Comparison of ENCODE assay signal across 25 mouse cellular contexts in genomic region chr19:9050294-9051229, GRCm38 (mm10). TPM values are rescaled to one million over a fixed set of nuclear protein-coding genes. Genes with fewer than 3 reads are reported as not detected.
DNase-seq lines count a peak whose midpoint lies in the region; ATAC-seq and TF ChIP-seq lines count a peak whose summit lies in the region.
"Had no signal": no experiment of that assay in that cellular context is flagged by ENCODE, and none has a peak within 500 bp of the region (broad histone marks: within the 10 kb centered on the region; RNA-seq: fewer than 3 reads in every experiment).

No protein-coding gene starts in this region.

- no peaks in the 10 kb centered on the region for H3K36me3 ChIP-seq in heart, embryonic 16.5 days (ENCODE audit: control insufficient read depth, insufficient read depth)
- no peaks in the 10 kb centered on the region for H3K36me3 ChIP-seq in heart, adult 2 months (ENCODE audit: control insufficient read depth, insufficient read depth, low read length)
- peaks cover 7% of the 10 kb centered on the region; the same call in 1 of the 2 replicates for H3K36me3 ChIP-seq in liver, embryonic 13.5 days
- H3K36me3 ChIP-seq: heart, embryonic 15.5 days; hindbrain, embryonic 13.5 days; kidney, embryonic 15.5 days; midbrain, embryonic 13.5 days; neural tube, embryonic 15.5 days had no signal

- intact Hi-C loops in heart, adult 2 months (cut with DNase I) = loop anchor here (2.0 kb wide), 1 partner anchor 14 kb away; no protein-coding TSS in a partner anchor

- peaks cover 32% of the 10 kb centered on the region for H3K4me1 ChIP-seq in heart, embryonic 16.5 days (ENCODE audit: control insufficient read depth, insufficient read depth, low read length)
- H3K4me1 ChIP-seq in heart, adult 2 months (ENCODE audit: control insufficient read depth, insufficient read depth, low read length) = peaks cover 4% of the 10 kb centered on the region
- H3K4me1 ChIP-seq in liver, embryonic 13.5 days (replicated peaks) = peaks cover 60% of the 10 kb centered on the region
- H3K4me1 ChIP-seq in cerebellum, adult 2 months (ENCODE audit: control insufficient read depth, insufficient read depth, low read length) = no peaks in the 10 kb centered on the region
- H3K4me1 ChIP-seq: hindbrain, embryonic 13.5 days; midbrain, embryonic 13.5 days; neural tube, embryonic 15.5 days had no signal

- no peaks in the 10 kb centered on the region for H3K79me2 ChIP-seq in heart, adult 2 months (replicated peaks; ENCODE audit: control insufficient read depth, insufficient read depth, low read length)

- no peak for TF ChIP-seq CTCF in heart, adult 2 months (IDR thresholded peaks at IDR 0.05)
- no peak for TF ChIP-seq CTCF in cerebellum, adult 2 months (IDR thresholded peaks at IDR 0.05; ENCODE audit: borderline replicate concordance, insufficient read depth, low read depth, low read length)

- no peak for DNase-seq in heart, adult 2 months
- DNase-seq in c-Kit-positive CD71-positive TER-119-positive erythroid progenitor cells, embryonic 14.5 days (ENCODE audit: low spot score) = peak; percentile 72
- DNase-seq in liver, embryonic 13.5 days = peak; percentile 69
- DNase-seq in cerebellum, adult 2 months = no peak
- no peak for DNase-seq in adrenal gland, postnatal 14 days
- no peak for DNase-seq in kidney, postnatal 4 days
- DNase-seq: B cell, adult 2 months; gastrocnemius, postnatal 36 days; layer of hippocampus, postnatal 36 days; left cerebral cortex, postnatal 4 days; lung, adult 18-20 months; lung, postnatal 36 days; right cerebral cortex, postnatal 25 days; thymus, postnatal 25 days had no signal

- WGBS in heart, embryonic 16.5 days = 58% methylated on average over 9 of the region's 9 CpGs
- WGBS in heart, adult 2 months = 73% methylated on average over 9 of the region's 9 CpGs
- 21% methylated on average over 9 of the region's 9 CpGs for WGBS in liver, embryonic 13.5 days (ENCODE audit: insufficient replicate concordance)
- WGBS in cerebellum, adult 2 months = 79% methylated on average over 9 of the region's 9 CpGs

- H3K4me2 ChIP-seq in heart, embryonic 16.5 days (ENCODE audit: low read depth, low read length) = no peak overlapping the region
- peak overlapping the region; percentile 45 for H3K4me2 ChIP-seq in liver, embryonic 13.5 days
- H3K4me2 ChIP-seq: heart, embryonic 15.5 days; hindbrain, embryonic 13.5 days; kidney, embryonic 15.5 days; midbrain, embryonic 13.5 days; neural tube, embryonic 15.5 days had no signal

- no peaks in the 10 kb centered on the region for H3K9me3 ChIP-seq in heart, embryonic 16.5 days (replicated peaks; ENCODE audit: control insufficient read depth, low read length)
- H3K9me3 ChIP-seq in liver, embryonic 13.5 days (replicated peaks) = peaks cover 7% of the 10 kb centered on the region
- H3K9me3 ChIP-seq: heart, embryonic 15.5 days; hindbrain, embryonic 13.5 days; kidney, embryonic 15.5 days; midbrain, embryonic 13.5 days; neural tube, embryonic 15.5 days had no signal

- H3K27ac ChIP-seq in heart, embryonic 16.5 days (ENCODE audit: low read length) = no peak overlapping the region
- no peak overlapping the region for H3K27ac ChIP-seq in heart, adult 2 months
- H3K27ac ChIP-seq in liver, embryonic 13.5 days = peak overlapping the region; percentile 88
- H3K27ac ChIP-seq in cerebellum, adult 2 months (ENCODE audit: insufficient read depth, low read length) = no peak overlapping the region
- H3K27ac ChIP-seq: heart, embryonic 15.5 days; hindbrain, embryonic 13.5 days; kidney, embryonic 15.5 days; midbrain, embryonic 13.5 days; neural tube, embryonic 15.5 days had no signal

- TF ChIP-seq POLR2A in heart, adult 2 months (IDR thresholded peaks at IDR 0.05; ENCODE audit: insufficient read depth, low read depth, low read length) = no peak
- TF ChIP-seq POLR2A in cerebellum, adult 2 months (IDR thresholded peaks at IDR 0.05; ENCODE audit: borderline replicate concordance, insufficient read depth, low read length) = no peak

- no peak for TF ChIP-seq EP300 in heart, adult 2 months (IDR thresholded peaks at IDR 0.05; ENCODE audit: insufficient read depth, low read depth, low read length)

- no peak for ATAC-seq in heart, embryonic 16.5 days (replicated peaks; ENCODE audit: extremely low read depth, insufficient read depth, low FRiP score)
- peak; percentile 92 for ATAC-seq in liver, embryonic 13.5 days (ENCODE audit: low read depth)
- ATAC-seq: midbrain, embryonic 13.5 days had no signal

- H3K9ac ChIP-seq in heart, embryonic 16.5 days (ENCODE audit: low read length) = 0 out of 2 replicates have a peak overlapping the region, but pooled peaks have one; percentile 21
- H3K9ac ChIP-seq in heart, adult 2 months (ENCODE audit: low read depth, low read length) = no peak overlapping the region
- peak overlapping the region; percentile 40; the same call in 1 of the 2 replicates for H3K9ac ChIP-seq in liver, embryonic 13.5 days
- H3K9ac ChIP-seq: heart, embryonic 15.5 days; hindbrain, embryonic 13.5 days; kidney, embryonic 15.5 days; midbrain, embryonic 13.5 days; neural tube, embryonic 15.5 days had no signal

- H3K27me3 ChIP-seq in heart, embryonic 16.5 days (ENCODE audit: control insufficient read depth, insufficient read depth, low read length) = no peaks in the 10 kb centered on the region
- no peaks in the 10 kb centered on the region for H3K27me3 ChIP-seq in heart, adult 2 months (ENCODE audit: control insufficient read depth, insufficient read depth, low read length)
- no peaks in the 10 kb centered on the region for H3K27me3 ChIP-seq in liver, embryonic 13.5 days
- H3K27me3 ChIP-seq in cerebellum, adult 2 months (ENCODE audit: control insufficient read depth, insufficient read depth, low read length) = no peaks in the 10 kb centered on the region
- H3K27me3 ChIP-seq: heart, embryonic 15.5 days; hindbrain, embryonic 13.5 days; kidney, embryonic 15.5 days; midbrain, embryonic 13.5 days; neural tube, embryonic 15.5 days had no signal

- H3K4me3 ChIP-seq in heart, embryonic 16.5 days (ENCODE audit: low read length) = no peak overlapping the region
- no peak overlapping the region for H3K4me3 ChIP-seq in heart, adult 2 months
- no peak overlapping the region for H3K4me3 ChIP-seq in liver, embryonic 13.5 days (replicated peaks)
- H3K4me3 ChIP-seq in cerebellum, adult 2 months (replicated peaks; ENCODE audit: insufficient read depth, low read depth, low read length) = no peak overlapping the region
- H3K4me3 ChIP-seq: heart, embryonic 15.5 days; hindbrain, embryonic 13.5 days; kidney, embryonic 15.5 days; midbrain, embryonic 13.5 days; neural tube, embryonic 15.5 days had no signal

RNA-seq across cellular contexts. Expression of gene Scgb1a1, which starts 37.2 kb away (rescaled TPM):
- 0.91 and 1.8 TPM in 2 replicates for polyA plus RNA-seq in heart, embryonic 16.5 days (2015; fragmentation: Nextera tagmentation; extraction: Ambion mirVana)
- total RNA-seq in heart, adult 2 months (2021) = under 1 TPM in 1 of 2 experiments, not detected in 1; 0.73 TPM
- 0.50 and 2,957 TPM in 2 replicates for polyA plus RNA-seq in heart, adult 2 months (2012; rRNA removed)
- not detected in 2 replicates for polyA plus RNA-seq in liver, embryonic 13.5 days (2015; fragmentation: Nextera tagmentation; extraction: Ambion mirVana)
- polyA plus RNA-seq in cerebellum, adult 2 months (2012; rRNA removed) = not detected in 2 replicates
- 4.4 TPM in 1 of 2 replicates, not detected in the other for total RNA-seq in adrenal gland, postnatal 14 days (2021)
- total RNA-seq: adrenal gland, postnatal 4 days; gastrocnemius, postnatal 36 days; layer of hippocampus, adult 18-20 months; layer of hippocampus, postnatal 36 days had no signal
- polyA plus RNA-seq: embryonic facial prominence, embryonic 14.5 days; forebrain, embryonic 11.5 days; hindbrain, embryonic 13.5 days; intestine, embryonic 14.5 days; kidney, embryonic 15.5 days; midbrain, embryonic 13.5 days; neural tube, embryonic 15.5 days had no signal

Comparison
In these comparisons a context has a peak if more than half of its experiments do, and no peak if none do; other contexts are left out.
1. DNase-seq: peak in c-Kit-positive CD71-positive TER-119-positive erythroid progenitor cells, embryonic 14.5 days (single experiment) and liver, embryonic 13.5 days (single experiment); none in heart, adult 2 months (0 of 2), cerebellum, adult 2 months (0 of 2), adrenal gland, postnatal 14 days (single experiment) and kidney, postnatal 4 days (0 of 2).